Mouse (Mus musculus) erythroblast, embryonic 14.5 days (primary cell): ENCODE results near the gene Racgap1.

Source experiments
- GATA1 ChIP-seq: IDR thresholded peaks from 2 replicates; pipeline ENCODE4 v1.6.1; 2012; ENCODE audit warnings: low read length, inconsistent platforms, mixed read lengths
- TAL1 ChIP-seq: IDR thresholded peaks from 3 replicates; pipeline ENCODE4 v1.6.1; 2012; ENCODE audit warnings: low read length, inconsistent platforms, mixed read lengths

DNA sequence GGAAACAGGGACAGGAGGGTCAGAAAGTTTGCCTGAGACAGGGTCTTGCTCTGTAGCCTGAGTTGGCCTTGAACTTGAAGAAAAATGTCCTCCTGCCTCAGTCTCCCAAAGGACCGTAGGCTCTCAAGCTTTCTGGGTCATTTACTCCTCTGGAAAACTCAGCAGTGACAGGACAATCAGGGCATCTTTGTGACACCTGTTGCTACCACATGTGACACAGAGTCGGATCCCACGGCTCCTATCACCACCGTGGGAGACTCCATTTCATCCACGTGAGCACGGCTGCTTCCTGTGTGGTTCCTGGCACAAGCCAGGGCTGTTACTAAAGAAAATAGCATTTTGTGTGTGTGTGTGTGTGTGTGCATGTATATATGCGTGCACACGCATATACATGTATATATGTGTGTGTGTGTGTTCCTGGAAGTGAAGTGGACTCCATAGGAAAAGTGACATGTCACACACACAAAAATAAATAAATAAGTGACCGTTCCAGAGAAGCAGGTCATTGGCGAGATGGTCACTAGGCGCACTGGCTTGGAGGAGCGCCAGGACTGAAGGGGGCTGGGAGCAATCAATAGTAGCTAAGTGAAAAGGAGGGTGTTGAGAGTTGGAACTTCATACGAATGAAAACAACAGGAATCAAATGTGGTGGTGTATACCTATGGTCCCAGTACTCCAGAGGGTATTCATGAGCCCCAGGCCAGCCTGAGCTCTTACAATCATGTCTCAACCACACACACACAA is 42.9 kb downstream of the Racgap1 start:
- TF ChIP-seq GATA1 (no peak), TAL1 (no peak)
